In genomic region chr13:74095936-74096335, GRCm38 (mm10) we compare ENCODE assay signal across 25 mouse cellular contexts. TPM values are rescaled to one million over a fixed set of nuclear protein-coding genes. Genes with fewer than 3 reads are reported as not detected.
A peak's percentile ranks its signal among the peaks of the same experiment; 100 is the strongest.
DNase-seq lines count a peak whose midpoint lies in the region; ATAC-seq and TF ChIP-seq lines count a peak whose summit lies in the region.
"Had no signal": no experiment of that assay in that cellular context is flagged by ENCODE, and none has a peak within 500 bp of the region (broad histone marks: within the 10 kb centered on the region; RNA-seq: fewer than 3 reads in every experiment).

No protein-coding gene starts in this region.

- H3K4me1 ChIP-seq in lung, embryonic 14.5 days (ENCODE audit: insufficient read depth), result no peaks in the 10 kb centered on the region
- no peaks in the 10 kb centered on the region for H3K4me1 ChIP-seq in lung, postnatal 0 days (ENCODE audit: insufficient read depth, low read depth, low read length)
- H3K4me1 ChIP-seq in lung, adult 2 months (ENCODE audit: control insufficient read depth, insufficient read depth, low read length), result no peaks in the 10 kb centered on the region
- no peaks in the 10 kb centered on the region for H3K4me1 ChIP-seq in midbrain, embryonic 11.5 days (ENCODE audit: control insufficient read depth, insufficient read depth, low read length)
- no peaks in the 10 kb centered on the region for H3K4me1 ChIP-seq in midbrain, postnatal 0 days (ENCODE audit: insufficient read depth, low read length)
- H3K4me1 ChIP-seq: embryonic facial prominence, embryonic 13.5 days; embryonic facial prominence, embryonic 15.5 days; forebrain, embryonic 10.5 days; forebrain, embryonic 12.5 days had no signal

- 37% methylated on average over 2 of the region's 2 CpGs for WGBS in lung, embryonic 14.5 days
- 40% methylated on average over 2 of the region's 2 CpGs for WGBS in lung, postnatal 0 days
- WGBS in lung, adult 2 months, result 50% methylated on average over 2 of the region's 2 CpGs
- WGBS in midbrain, embryonic 11.5 days, result 63% methylated on average over 2 of the region's 2 CpGs
- 58% methylated on average over 2 of the region's 2 CpGs for WGBS in midbrain, postnatal 0 days

- peak; percentile 70 for DNase-seq in lung, embryonic 14.5 days
- no peak for DNase-seq in lung, postnatal 14 days
- DNase-seq in lung, postnatal 0 days (ENCODE audit: low spot score), result peak; percentile 14
- no peak for DNase-seq in lung, adult 2 months
- peak; percentile 73 for DNase-seq in midbrain, embryonic 11.5 days (ENCODE audit: low spot score, missing footprints)
- DNase-seq in midbrain, postnatal 0 days (ENCODE audit: low spot score), result no peak
- DNase-seq: adrenal gland, adult 2 months; adrenal gland, postnatal 10 days; adrenal gland, postnatal 25 days; cerebellum, adult 11 months; cerebellum, adult 18-20 months; cerebellum, adult 8-10 months; cerebellum, adult 9-11 months; cerebellum, postnatal 14 days; cerebellum, postnatal 36 days; embryo, embryonic 11 days had no signal

- H3K9ac ChIP-seq in lung, embryonic 14.5 days, result no peak overlapping the region
- H3K9ac ChIP-seq in lung, postnatal 0 days (replicated peaks; ENCODE audit: low read depth), result no peak overlapping the region
- no peak overlapping the region for H3K9ac ChIP-seq in midbrain, embryonic 11.5 days (ENCODE audit: low read length)
- H3K9ac ChIP-seq in midbrain, postnatal 0 days (replicated peaks; ENCODE audit: low read length, poor library complexity, severe bottlenecking), result no peak overlapping the region
- H3K9ac ChIP-seq: embryonic facial prominence, embryonic 13.5 days; embryonic facial prominence, embryonic 15.5 days; forebrain, embryonic 12.5 days had no signal

- no peaks in the 10 kb centered on the region for H3K27me3 ChIP-seq in lung, embryonic 14.5 days (ENCODE audit: insufficient read depth, low read length)
- H3K27me3 ChIP-seq in lung, postnatal 0 days (replicated peaks; ENCODE audit: insufficient read depth, low read length), result no peaks in the 10 kb centered on the region
- H3K27me3 ChIP-seq in midbrain, embryonic 11.5 days (ENCODE audit: control insufficient read depth, insufficient read depth, low read length), result no peaks in the 10 kb centered on the region
- no peaks in the 10 kb centered on the region for H3K27me3 ChIP-seq in midbrain, postnatal 0 days (ENCODE audit: insufficient read depth, low read length)
- H3K27me3 ChIP-seq: embryonic facial prominence, embryonic 13.5 days; embryonic facial prominence, embryonic 15.5 days; forebrain, embryonic 12.5 days had no signal

- no peak for TF ChIP-seq EP300 in lung, postnatal 0 days (IDR thresholded peaks at IDR 0.05)

- no peak overlapping the region for H3K4me2 ChIP-seq in lung, embryonic 14.5 days
- no peak overlapping the region for H3K4me2 ChIP-seq in lung, postnatal 0 days (replicated peaks; ENCODE audit: low read depth, low read length)
- H3K4me2 ChIP-seq in midbrain, embryonic 11.5 days, result no peak overlapping the region
- H3K4me2 ChIP-seq in midbrain, postnatal 0 days (ENCODE audit: low read depth, low read length, poor library complexity, severe bottlenecking), result no peak overlapping the region
- H3K4me2 ChIP-seq: embryonic facial prominence, embryonic 13.5 days; embryonic facial prominence, embryonic 15.5 days; forebrain, embryonic 12.5 days had no signal

- no peak overlapping the region for H3K4me3 ChIP-seq in lung, embryonic 14.5 days (ENCODE audit: low read depth, low read length)
- no peak overlapping the region for H3K4me3 ChIP-seq in lung, postnatal 0 days (ENCODE audit: low read depth, low read length)
- no peak overlapping the region for H3K4me3 ChIP-seq in lung, adult 2 months (replicated peaks; ENCODE audit: extremely low read depth, low read depth, low read length)
- no peak overlapping the region for H3K4me3 ChIP-seq in midbrain, embryonic 11.5 days (ENCODE audit: low read depth, low read length)
- H3K4me3 ChIP-seq in midbrain, postnatal 0 days (ENCODE audit: low read depth, low read length), result no peak overlapping the region
- H3K4me3 ChIP-seq: embryonic facial prominence, embryonic 13.5 days; embryonic facial prominence, embryonic 15.5 days; erythroblast, embryonic 14.5 days; forebrain, embryonic 10.5 days; forebrain, embryonic 12.5 days had no signal

- no peak for TF ChIP-seq POLR2A in lung, adult 2 months (IDR thresholded peaks at IDR 0.05; ENCODE audit: borderline replicate concordance, extremely low read depth, low read depth, low read length)

- H3K9me3 ChIP-seq in lung, embryonic 14.5 days (ENCODE audit: low read depth, low read length), result no peaks in the 10 kb centered on the region
- no peaks in the 10 kb centered on the region for H3K9me3 ChIP-seq in lung, postnatal 0 days (ENCODE audit: low read length)
- H3K9me3 ChIP-seq in midbrain, embryonic 11.5 days (ENCODE audit: control insufficient read depth, low read length), result no peaks in the 10 kb centered on the region
- no peaks in the 10 kb centered on the region for H3K9me3 ChIP-seq in midbrain, postnatal 0 days (ENCODE audit: low read length)
- H3K9me3 ChIP-seq: embryonic facial prominence, embryonic 13.5 days; embryonic facial prominence, embryonic 15.5 days; forebrain, embryonic 10.5 days; forebrain, embryonic 12.5 days had no signal

- no peak for TF ChIP-seq CTCF in lung, embryonic 14.5 days (IDR thresholded peaks at IDR 0.05; ENCODE audit: low read depth)
- no peak for TF ChIP-seq CTCF in lung, postnatal 0 days (IDR thresholded peaks at IDR 0.05)
- TF ChIP-seq CTCF in lung, adult 2 months (IDR thresholded peaks at IDR 0.05; ENCODE audit: insufficient read depth, low read length), result no peak
- no peak for TF ChIP-seq CTCF in midbrain, postnatal 0 days (IDR thresholded peaks at IDR 0.05)

- no peaks in the 10 kb centered on the region for H3K36me3 ChIP-seq in lung, embryonic 14.5 days (ENCODE audit: insufficient read depth)
- no peaks in the 10 kb centered on the region for H3K36me3 ChIP-seq in lung, postnatal 0 days (ENCODE audit: insufficient read depth, low read length)
- no peaks in the 10 kb centered on the region for H3K36me3 ChIP-seq in midbrain, embryonic 11.5 days (ENCODE audit: control insufficient read depth, insufficient read depth, low read length)
- H3K36me3 ChIP-seq in midbrain, postnatal 0 days (ENCODE audit: insufficient read depth, low read length), result no peaks in the 10 kb centered on the region
- H3K36me3 ChIP-seq: embryonic facial prominence, embryonic 13.5 days; embryonic facial prominence, embryonic 15.5 days; forebrain, embryonic 10.5 days; forebrain, embryonic 12.5 days had no signal

- no peak overlapping the region for H3K27ac ChIP-seq in lung, embryonic 14.5 days (ENCODE audit: low read depth)
- H3K27ac ChIP-seq in lung, postnatal 0 days (ENCODE audit: low read length), result no peak overlapping the region
- no peak overlapping the region for H3K27ac ChIP-seq in midbrain, embryonic 11.5 days (ENCODE audit: low read depth, low read length)
- H3K27ac ChIP-seq in midbrain, postnatal 0 days (ENCODE audit: low read depth, low read length), result no peak overlapping the region
- H3K27ac ChIP-seq: embryonic facial prominence, embryonic 13.5 days; embryonic facial prominence, embryonic 15.5 days; forebrain, embryonic 10.5 days; forebrain, embryonic 12.5 days had no signal

- peak; percentile 73; the same call in 1 of the 2 replicates for ATAC-seq in lung, embryonic 14.5 days (ENCODE audit: insufficient read depth)
- no peak for ATAC-seq in lung, postnatal 0 days
- ATAC-seq in midbrain, embryonic 11.5 days (ENCODE audit: low FRiP score), result no peak
- ATAC-seq in midbrain, postnatal 0 days (ENCODE audit: low FRiP score), result no peak

RNA-seq across cellular contexts. Expression of gene Slc9a3, which starts 25.3 kb away (rescaled TPM):
- polyA plus RNA-seq in lung, embryonic 14.5 days (2014; fragmentation: Nextera tagmentation; extraction: Ambion mirVana), result 0.04 TPM in 1 of 2 replicates, not detected in the other
- polyA plus RNA-seq in lung, postnatal 0 days (2015; fragmentation: Nextera tagmentation; extraction: Ambion mirVana), result not detected in 2 replicates
- polyA plus RNA-seq in lung, adult 2 months (2012; rRNA removed), result 0.34 and 0.96 TPM in 2 replicates
- polyA plus RNA-seq in midbrain, embryonic 11.5 days (2014; fragmentation: Nextera tagmentation; extraction: Ambion mirVana), result 0.03 TPM in 1 of 2 replicates, not detected in the other
- total RNA-seq in midbrain, postnatal 0 days (2014; rRNA removed), result 0.49 and 1.4 TPM in 2 replicates
- 1.0 and 1.1 TPM in 2 replicates for polyA plus RNA-seq in midbrain, postnatal 0 days (2015; fragmentation: Nextera tagmentation; extraction: Ambion mirVana)
- total RNA-seq: common myeloid progenitor, adult 5-6 weeks; ES-E14 had no signal
- polyA plus RNA-seq: embryonic facial prominence, embryonic 11.5 days; embryonic facial prominence, embryonic 13.5 days; erythroblast, embryonic 14.5 days; forebrain, embryonic 10.5 days; forebrain, embryonic 12.5 days; forebrain, embryonic 14.5 days had no signal

RNA-seq across cellular contexts. Expression of gene Cep72, which starts 33.8 kb away (rescaled TPM):
- polyA plus RNA-seq in lung, embryonic 14.5 days (2014; fragmentation: Nextera tagmentation; extraction: Ambion mirVana), result 18.8 and 19.3 TPM in 2 replicates
- polyA plus RNA-seq in lung, postnatal 0 days (2015; fragmentation: Nextera tagmentation; extraction: Ambion mirVana), result 3.9 and 4.4 TPM in 2 replicates
- 1.2 and 1.3 TPM in 2 replicates for polyA plus RNA-seq in lung, adult 2 months (2012; rRNA removed)
- 22.4 and 23.5 TPM in 2 replicates for polyA plus RNA-seq in midbrain, embryonic 11.5 days (2014; fragmentation: Nextera tagmentation; extraction: Ambion mirVana)
- 3.2 and 8.1 TPM in 2 replicates for total RNA-seq in midbrain, postnatal 0 days (2014; rRNA removed)
- polyA plus RNA-seq in midbrain, postnatal 0 days (2015; fragmentation: Nextera tagmentation; extraction: Ambion mirVana), result 5.1 and 6.1 TPM in 2 replicates

Comparison
In these comparisons a context has a peak if more than half of its experiments do, and no peak if none do; other contexts are left out.
1. DNase-seq: peak in lung, embryonic 14.5 days (single experiment), lung, postnatal 0 days (single experiment) and midbrain, embryonic 11.5 days (single experiment); none in lung, postnatal 14 days (single experiment), lung, adult 2 months (single experiment) and midbrain, postnatal 0 days (single experiment).